Mouse (Mus musculus): Measurements from ENCODE around the gene Jph3.

Jph3 gene

GRCm38 (mm10) chr8:121729323-121729722 is at the start of gene Jph3:
TSS of gene Jph3 (plus strand) at chr8:121729623.
- no peak for DNase-seq (ENCODE audit: low read depth, low spot score)
- Histone ChIP-seq H3K27me3 (ENCODE audit: control insufficient read depth, insufficient read depth, low read length, poor library complexity, severe bottlenecking) (no peaks in the 10 kb centered on the region), H3K36me3 (ENCODE audit: control insufficient read depth, insufficient read depth, low read length, poor library complexity, severe bottlenecking) (no peaks in the 10 kb centered on the region)

DNA sequence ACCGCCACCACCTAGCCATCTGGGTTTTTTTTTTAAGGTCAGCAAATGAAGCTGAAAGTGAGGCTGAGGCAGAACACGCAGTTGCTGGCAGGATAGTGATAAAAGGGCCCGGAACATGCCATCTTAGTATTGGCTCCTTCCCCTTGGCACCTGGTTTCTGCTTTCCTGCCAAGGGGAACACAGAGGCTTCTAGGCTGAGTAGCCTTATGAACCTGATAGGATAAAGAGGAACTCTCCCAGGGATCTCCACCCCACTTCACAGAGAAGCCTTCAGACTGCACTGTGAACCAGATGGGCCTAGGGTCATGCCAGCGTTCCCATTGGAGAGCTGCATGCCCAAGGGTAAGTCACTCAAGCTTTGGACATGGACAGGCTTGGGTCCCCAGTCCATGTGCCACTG is 48.5 kb upstream of the Jph3 start:
- Histone ChIP-seq H3K36me3 (ENCODE audit: control insufficient read depth, insufficient read depth, low read length, poor library complexity, severe bottlenecking) (no peaks in the 10 kb centered on the region), H3K27me3 (ENCODE audit: control insufficient read depth, insufficient read depth, low read length, poor library complexity, severe bottlenecking) (no peaks in the 10 kb centered on the region)
- DNase-seq (ENCODE audit: low read depth, low spot score): no peak

DNA sequence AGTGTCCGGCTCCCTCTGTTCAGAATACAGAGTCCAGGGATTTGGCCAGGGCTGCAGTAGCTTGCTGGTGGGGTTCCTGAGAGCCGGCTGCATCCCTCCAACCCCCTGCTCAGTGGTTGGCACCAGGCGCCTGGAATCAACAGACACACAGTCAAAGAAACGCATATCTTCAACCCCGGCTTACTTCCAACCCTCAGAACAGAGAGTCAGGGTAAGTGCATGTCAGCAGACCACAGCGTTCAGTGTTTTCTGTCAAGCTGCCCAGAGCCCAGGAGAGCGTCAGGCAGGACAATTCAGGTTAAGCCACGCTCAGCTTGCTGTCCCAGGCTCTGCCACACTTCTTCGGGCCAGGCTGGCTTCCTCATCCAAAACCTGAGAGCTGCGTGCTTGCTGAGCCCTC is 48.0 kb upstream of the Jph3 start:
- no peak for DNase-seq (ENCODE audit: low read depth, low spot score)
- Histone ChIP-seq H3K27me3 (ENCODE audit: control insufficient read depth, insufficient read depth, low read length, poor library complexity, severe bottlenecking) (no peaks in the 10 kb centered on the region), H3K36me3 (ENCODE audit: control insufficient read depth, insufficient read depth, low read length, poor library complexity, severe bottlenecking) (no peaks in the 10 kb centered on the region)

GRCm38 (mm10) chr8:121683083-121683832 is 46.2 kb upstream of the Jph3 start:
- DNase-seq (ENCODE audit: low read depth, low spot score): no peak
- Histone ChIP-seq H3K36me3 (ENCODE audit: control insufficient read depth, insufficient read depth, low read length, poor library complexity, severe bottlenecking) (no peaks in the 10 kb centered on the region), H3K27me3 (ENCODE audit: control insufficient read depth, insufficient read depth, low read length, poor library complexity, severe bottlenecking) (no peaks in the 10 kb centered on the region)

DNA sequence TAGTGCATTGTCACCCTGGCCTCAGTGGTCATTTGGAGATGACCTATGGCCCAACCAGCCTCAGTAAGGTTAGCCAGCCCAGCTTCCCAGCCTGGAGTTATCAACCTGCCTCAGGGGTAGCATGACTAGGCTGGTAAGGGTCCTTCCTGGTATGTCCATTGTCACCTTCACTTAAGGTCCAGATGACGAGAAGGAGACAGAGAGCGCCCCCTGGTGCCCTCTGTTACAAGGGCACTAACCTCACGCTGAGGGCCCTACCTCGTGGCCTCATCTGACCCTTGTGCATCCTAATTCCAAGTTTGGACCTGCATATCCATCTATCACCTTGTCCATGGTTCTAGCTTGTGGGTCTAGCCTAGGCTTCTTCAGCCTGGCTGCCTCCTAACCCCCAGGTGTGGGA is 44.0 kb upstream of the Jph3 start:
- peak; percentile 34 for DNase-seq (ENCODE audit: low read depth, low spot score)
- no peaks in the 10 kb centered on the region for H3K27me3 ChIP-seq (ENCODE audit: control insufficient read depth, insufficient read depth, low read length, poor library complexity, severe bottlenecking)
- H3K36me3 ChIP-seq (ENCODE audit: control insufficient read depth, insufficient read depth, low read length, poor library complexity, severe bottlenecking): no peaks in the 10 kb centered on the region

DNA sequence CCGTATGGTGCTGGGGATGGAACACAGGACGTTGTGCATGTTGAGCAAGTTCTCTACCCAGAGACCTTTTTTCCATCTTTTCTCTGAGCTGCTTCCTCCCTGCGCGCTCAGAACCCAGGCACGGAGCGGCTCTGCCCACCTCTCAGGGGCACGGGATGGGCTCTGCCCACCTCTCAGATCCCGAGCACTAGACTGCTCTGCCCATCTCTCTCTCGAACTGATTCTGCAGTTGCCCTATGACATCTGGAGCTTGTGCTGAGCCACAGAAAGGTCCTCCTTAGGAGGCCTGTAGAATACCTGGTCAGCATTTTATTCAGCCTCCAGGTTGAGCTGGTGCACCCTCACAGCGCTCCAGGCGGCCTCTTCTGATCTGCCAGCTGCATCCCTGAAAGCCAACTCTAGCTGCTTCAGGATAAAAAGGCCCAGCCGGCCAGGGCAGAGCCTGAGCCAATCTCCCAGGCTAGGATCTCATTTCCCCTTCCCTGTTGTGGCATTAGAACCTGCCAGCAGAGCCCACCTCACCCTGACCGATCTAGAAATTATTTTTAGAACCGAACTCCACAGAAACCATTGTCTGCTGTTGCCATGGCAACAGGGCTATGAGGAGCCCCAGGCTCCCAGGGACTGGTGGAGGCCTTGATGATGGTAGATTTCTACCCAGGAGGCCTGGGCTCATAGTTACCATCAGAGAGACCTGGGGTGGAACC is 41.8 kb upstream of the Jph3 start:
- H3K36me3 ChIP-seq (ENCODE audit: control insufficient read depth, insufficient read depth, low read length, poor library complexity, severe bottlenecking): no peaks in the 10 kb centered on the region
- no peak for DNase-seq (ENCODE audit: low read depth, low spot score)

DNA sequence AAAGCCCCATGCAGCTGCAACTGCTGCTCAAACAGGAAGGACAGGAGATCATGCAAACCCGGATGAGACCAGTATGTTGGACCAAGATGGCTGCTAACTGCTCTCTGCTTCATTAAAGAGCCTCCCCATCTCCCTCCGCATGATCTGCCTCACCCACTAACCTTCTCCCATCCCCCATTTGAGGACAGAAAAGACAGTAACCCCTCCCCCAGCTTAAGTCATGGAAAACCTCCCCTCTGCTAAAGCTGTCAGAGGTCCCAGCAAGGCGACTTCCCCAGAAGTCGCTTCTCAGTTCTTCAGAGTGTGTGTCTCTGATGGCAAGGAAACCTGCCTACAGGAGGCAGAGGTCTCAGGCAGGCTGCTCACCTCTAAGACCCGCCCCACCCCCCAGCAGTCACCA is 40.9 kb upstream of the Jph3 start:
- Histone ChIP-seq H3K27me3 (ENCODE audit: control insufficient read depth, insufficient read depth, low read length, poor library complexity, severe bottlenecking) (no peaks in the 10 kb centered on the region), H3K36me3 (ENCODE audit: control insufficient read depth, insufficient read depth, low read length, poor library complexity, severe bottlenecking) (no peaks in the 10 kb centered on the region)
- no peak for DNase-seq (ENCODE audit: low read depth, low spot score)

More for the DNA sequence above, 41.8 kb upstream of the Jph3 start:
- no peaks in the 10 kb centered on the region for H3K27me3 ChIP-seq (ENCODE audit: control insufficient read depth, insufficient read depth, low read length, poor library complexity, severe bottlenecking)

DNA sequence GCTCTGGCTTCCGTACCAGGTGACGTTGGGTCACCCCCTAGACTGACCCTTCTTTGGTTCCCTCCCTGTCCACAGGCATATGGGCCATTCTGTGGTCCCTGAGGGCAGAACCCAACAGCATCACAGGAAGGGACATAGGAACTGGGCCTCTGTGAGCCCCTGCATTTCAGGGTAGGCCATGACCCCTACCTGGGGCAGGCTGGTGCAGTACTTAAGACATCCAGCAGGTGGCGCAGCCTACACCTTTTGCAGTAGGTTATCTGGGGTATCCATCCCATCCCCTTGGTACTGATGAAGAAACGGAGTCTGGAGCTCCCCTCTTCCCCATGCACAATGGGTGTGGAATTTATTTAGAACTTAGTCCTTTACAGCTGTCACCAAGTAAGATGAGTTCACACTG is 35.0 kb upstream of the Jph3 start:
- Histone ChIP-seq H3K27me3 (ENCODE audit: control insufficient read depth, insufficient read depth, low read length, poor library complexity, severe bottlenecking) (no peaks in the 10 kb centered on the region), H3K36me3 (ENCODE audit: control insufficient read depth, insufficient read depth, low read length, poor library complexity, severe bottlenecking) (no peaks in the 10 kb centered on the region)
- DNase-seq (ENCODE audit: low read depth, low spot score): peak; percentile 63

DNA sequence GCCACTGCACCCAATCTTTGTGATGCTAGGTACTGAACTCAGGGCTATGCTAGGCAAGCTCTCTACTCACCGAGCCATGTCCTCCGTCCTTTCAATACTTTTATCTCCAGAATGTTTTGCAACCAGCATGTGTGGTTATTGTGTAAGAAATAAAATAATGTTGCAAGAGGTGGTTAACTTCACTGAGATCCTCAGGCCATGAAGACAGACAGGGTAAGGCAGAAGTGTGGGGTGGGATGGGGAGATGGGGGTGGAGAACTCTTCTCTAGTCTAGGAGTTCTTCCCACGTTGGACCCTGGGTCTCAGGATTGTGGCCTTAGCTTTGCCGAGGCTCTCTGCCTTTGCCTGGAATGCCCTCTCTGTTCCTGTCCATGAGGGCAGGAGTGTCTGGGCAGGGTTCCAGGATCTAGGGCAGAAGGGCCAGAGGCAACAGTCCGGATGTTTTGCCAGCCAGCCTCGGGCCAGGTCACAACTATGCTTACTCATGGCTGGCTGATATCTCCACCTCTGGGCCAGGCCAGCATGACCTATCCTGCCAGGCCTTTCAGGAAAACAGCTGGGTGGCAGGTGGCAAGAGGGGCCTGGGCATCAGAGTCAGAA is 33.7 kb upstream of the Jph3 start:
- DNase-seq (ENCODE audit: low read depth, low spot score): no peak
- no peaks in the 10 kb centered on the region for H3K36me3 ChIP-seq (ENCODE audit: control insufficient read depth, insufficient read depth, low read length, poor library complexity, severe bottlenecking)
- no peaks in the 10 kb centered on the region for H3K27me3 ChIP-seq (ENCODE audit: control insufficient read depth, insufficient read depth, low read length, poor library complexity, severe bottlenecking)

DNA sequence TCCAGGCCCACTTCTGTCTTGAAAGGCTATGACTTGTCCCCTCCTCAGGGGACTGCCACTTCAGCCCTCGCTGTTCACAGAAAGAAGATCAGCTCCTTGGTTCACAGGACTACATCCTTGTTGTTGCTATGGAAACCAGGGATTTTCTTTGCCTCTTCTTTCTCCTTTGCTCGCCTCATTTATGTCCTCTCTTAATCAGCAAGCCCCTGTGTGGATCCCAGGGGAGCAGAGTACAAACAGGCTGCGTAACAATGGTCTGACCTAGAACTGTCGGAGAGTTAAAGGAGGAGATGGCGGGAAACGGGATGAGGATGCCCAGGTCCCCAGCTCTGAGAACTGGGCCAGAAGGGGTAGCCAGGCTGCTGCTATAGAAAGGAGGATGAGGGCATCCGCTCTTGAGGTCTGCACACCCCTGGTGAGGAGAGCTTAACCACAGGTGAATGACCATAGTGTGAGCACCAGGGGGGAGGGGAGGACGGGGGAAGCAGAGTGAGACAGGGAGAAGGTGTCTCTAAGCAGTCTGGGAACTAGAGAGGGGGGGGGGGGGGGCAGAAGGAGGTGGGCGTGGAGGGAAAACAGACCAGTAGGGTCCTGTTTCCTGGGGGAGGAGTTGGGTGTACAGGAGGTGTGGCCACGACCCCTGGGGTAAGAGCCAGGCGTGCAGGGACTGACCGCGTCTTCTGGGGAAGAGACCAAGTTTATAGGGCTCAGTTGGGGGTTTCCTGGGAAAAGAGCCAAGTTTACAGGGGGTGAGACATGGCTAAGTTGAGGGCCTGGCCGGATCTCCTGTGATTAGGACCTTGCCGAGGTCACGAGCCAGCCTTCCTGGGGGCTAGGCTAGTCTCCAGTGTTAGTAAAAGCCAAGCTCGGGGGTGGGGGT is 31.4 kb upstream of the Jph3 start:
- H3K36me3 ChIP-seq (ENCODE audit: control insufficient read depth, insufficient read depth, low read length, poor library complexity, severe bottlenecking): no peaks in the 10 kb centered on the region
- H3K27me3 ChIP-seq (ENCODE audit: control insufficient read depth, insufficient read depth, low read length, poor library complexity, severe bottlenecking): no peaks in the 10 kb centered on the region
- DNase-seq (ENCODE audit: low read depth, low spot score): no peak

DNA sequence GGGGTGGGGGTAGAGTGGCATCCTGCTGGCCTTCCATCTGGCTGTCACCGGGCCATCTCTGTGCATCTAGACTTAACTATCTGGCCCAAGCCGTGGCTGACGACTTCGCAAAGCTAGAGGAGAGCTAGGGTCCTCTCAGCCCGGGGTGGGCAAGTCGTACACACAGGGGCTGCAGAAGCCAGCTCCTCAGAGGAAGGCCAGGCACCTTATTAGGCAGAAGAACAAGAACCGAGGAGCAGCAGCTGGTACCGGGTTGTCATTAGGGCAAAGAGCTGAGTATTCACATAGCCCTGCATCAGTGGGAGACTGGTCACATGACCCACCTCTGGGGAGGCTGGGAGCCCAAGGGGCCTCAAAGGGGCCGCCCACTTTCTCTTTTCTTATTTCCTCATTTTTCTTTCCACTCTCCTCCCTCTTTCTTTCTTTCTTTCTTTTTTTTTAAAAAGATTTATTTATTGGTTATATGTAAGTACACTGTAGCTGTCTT is 30.8 kb upstream of the Jph3 start:
- Histone ChIP-seq H3K27me3 (ENCODE audit: control insufficient read depth, insufficient read depth, low read length, poor library complexity, severe bottlenecking) (no peaks in the 10 kb centered on the region), H3K36me3 (ENCODE audit: control insufficient read depth, insufficient read depth, low read length, poor library complexity, severe bottlenecking) (no peaks in the 10 kb centered on the region)
- peak; percentile 23 for DNase-seq (ENCODE audit: low read depth, low spot score)

DNA sequence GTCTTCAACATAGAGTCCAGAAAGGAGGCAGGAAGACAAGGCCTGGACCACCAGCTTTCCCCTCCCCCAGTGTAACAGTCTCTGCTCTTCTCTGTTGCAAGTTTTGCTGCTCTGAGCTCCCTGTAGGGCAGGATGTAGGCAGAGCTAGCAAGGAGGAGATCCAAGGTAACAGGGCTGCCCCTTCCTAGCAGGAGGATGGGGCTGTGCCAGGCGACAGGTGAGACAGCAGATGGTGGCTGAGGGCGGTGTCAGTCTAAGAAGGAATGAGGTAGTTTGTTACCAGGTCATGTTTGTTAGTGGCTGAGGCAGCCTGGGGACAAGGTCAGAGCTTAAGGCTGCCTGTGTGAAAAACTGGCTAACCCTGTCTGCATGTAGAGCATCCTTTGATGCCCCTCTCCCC is 29.5 kb upstream of the Jph3 start:
- no peak for DNase-seq (ENCODE audit: low read depth, low spot score)
- no peaks in the 10 kb centered on the region for H3K27me3 ChIP-seq (ENCODE audit: control insufficient read depth, insufficient read depth, low read length, poor library complexity, severe bottlenecking)
- H3K36me3 ChIP-seq (ENCODE audit: control insufficient read depth, insufficient read depth, low read length, poor library complexity, severe bottlenecking): no peaks in the 10 kb centered on the region

DNA sequence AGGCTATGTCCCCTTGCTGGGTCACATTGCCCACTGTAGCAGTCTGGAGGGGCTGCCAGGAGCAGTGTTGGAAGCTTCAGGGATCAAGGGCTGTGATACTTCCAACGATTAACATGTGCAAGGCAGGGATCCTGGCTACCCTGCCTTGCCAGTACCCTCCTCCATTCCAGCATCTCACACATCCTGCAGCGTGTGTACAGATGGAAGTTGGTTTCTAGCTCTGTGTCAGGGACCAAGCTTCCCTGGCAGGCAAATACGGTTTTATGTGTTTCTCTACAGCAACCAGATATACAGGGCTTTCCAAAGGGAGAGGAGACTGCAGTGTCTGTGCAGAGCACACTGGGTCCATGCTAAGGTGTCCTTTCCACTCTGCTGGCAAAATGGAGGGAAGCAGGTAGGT is 24.2 kb upstream of the Jph3 start:
- DNase-seq (ENCODE audit: low read depth, low spot score): no peak
- Histone ChIP-seq H3K27me3 (ENCODE audit: control insufficient read depth, insufficient read depth, low read length, poor library complexity, severe bottlenecking) (no peaks in the 10 kb centered on the region), H3K36me3 (ENCODE audit: control insufficient read depth, insufficient read depth, low read length, poor library complexity, severe bottlenecking) (no peaks in the 10 kb centered on the region)

DNA sequence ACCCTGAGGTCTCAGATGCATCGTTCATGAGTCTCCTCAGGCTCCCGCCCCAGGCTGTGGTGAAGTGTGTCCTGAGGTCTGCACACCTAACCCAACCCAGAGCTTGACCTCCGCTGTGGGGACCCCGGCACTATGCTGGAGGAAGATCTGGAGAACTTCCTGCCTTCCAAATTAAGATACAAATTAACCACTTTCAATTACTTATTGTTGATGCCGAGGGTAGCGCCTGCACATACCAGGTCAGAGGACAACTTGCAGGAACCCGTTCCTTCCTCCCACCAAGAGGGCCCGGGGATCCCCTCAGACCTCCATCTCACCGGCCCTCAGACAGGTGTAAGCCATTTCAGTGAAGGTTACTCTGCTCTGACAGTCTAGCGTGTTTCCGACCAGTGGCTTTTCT is 22.5 kb upstream of the Jph3 start:
- Histone ChIP-seq H3K36me3 (ENCODE audit: control insufficient read depth, insufficient read depth, low read length, poor library complexity, severe bottlenecking) (no peaks in the 10 kb centered on the region), H3K27me3 (ENCODE audit: control insufficient read depth, insufficient read depth, low read length, poor library complexity, severe bottlenecking) (no peaks in the 10 kb centered on the region)
- no peak for DNase-seq (ENCODE audit: low read depth, low spot score)
